Mouse (Mus musculus): ENCODE results near the gene Ccr9. TPM values are rescaled to one million over a fixed set of nuclear protein-coding genes. Genes with fewer than 3 reads are reported as not detected.

The Ccr9 gene
- polyA plus RNA-seq, 1 experiment from 2014 or later: 0.16 TPM

DNA sequence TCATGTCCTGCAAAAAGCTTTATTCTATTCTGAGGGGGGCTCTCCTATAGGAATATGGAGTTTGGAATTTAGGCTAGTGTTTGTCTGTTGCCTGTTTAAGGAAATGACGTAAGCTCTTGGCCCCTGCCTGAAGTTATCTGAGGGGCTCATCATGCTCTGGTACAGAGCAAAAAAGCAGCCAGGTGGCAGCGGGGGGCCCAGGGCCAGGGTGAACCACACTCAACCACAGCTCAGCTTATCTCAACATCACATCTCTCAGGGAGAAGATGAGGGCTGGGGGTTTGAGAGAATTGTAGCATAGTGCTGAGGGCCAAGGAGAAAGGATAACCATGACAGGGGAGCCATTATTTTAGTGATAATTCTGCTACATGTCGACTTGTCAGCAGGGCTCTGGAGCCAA, 78.5 kb downstream of the Ccr9 start:
- H3K9me3 ChIP-seq (ENCODE audit: control insufficient read depth, low read length): no peaks in the 10 kb centered on the region
- H3K4me1 ChIP-seq (replicated peaks; ENCODE audit: control insufficient read depth, insufficient read depth): no peaks in the 10 kb centered on the region
- no peak for TF ChIP-seq CTCF (IDR thresholded peaks at IDR 0.05; ENCODE audit: low read depth)
- TF ChIP-seq EP300 (optimal IDR thresholded peaks at IDR 0.05): no peak
- ATAC-seq (ENCODE audit: low FRiP score, low TSS enrichment): no peak
- no peaks in the 10 kb centered on the region for H3K36me3 ChIP-seq (ENCODE audit: control insufficient read depth, insufficient read depth, low read length)
- no peaks in the 10 kb centered on the region for H3K27me3 ChIP-seq (ENCODE audit: control insufficient read depth, insufficient read depth, low read length)
- H3K27ac ChIP-seq (replicated peaks): no peak overlapping the region
- H3K4me3 ChIP-seq (ENCODE audit: low read depth, low read length): no peak overlapping the region
- WGBS: 78% methylated on average over 3 of the region's 3 CpGs
- H3K9ac ChIP-seq (ENCODE audit: low read length): no peak overlapping the region
- no peak overlapping the region for H3K4me2 ChIP-seq (replicated peaks; ENCODE audit: low read depth)
- no peak for DNase-seq (ENCODE audit: low spot score)

DNA sequence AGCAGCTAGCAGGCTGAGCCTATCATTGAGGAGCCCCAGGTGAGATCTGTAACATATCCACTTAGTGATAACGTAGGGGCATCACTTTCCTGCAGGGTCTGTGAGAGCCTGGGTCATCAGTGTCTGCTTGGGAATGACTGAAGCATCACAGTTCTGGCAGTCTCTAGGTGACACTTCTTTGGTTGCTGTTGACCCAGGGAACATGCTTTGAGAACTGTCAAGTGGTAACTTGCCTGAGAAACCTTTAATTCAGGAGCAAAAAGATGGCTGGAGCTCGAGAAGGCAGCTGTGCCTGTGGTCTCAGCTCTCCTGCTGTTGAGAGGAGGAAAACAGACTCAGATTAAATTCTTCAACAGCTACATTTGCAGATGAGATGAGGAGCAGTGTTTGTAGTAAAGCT, 79.1 kb downstream of the Ccr9 start:
- TF ChIP-seq CTCF (IDR thresholded peaks at IDR 0.05; ENCODE audit: low read depth) (no peak), EP300 (optimal IDR thresholded peaks at IDR 0.05) (no peak)
- Histone ChIP-seq H3K27ac (replicated peaks) (no peak overlapping the region), H3K36me3 (ENCODE audit: control insufficient read depth, insufficient read depth, low read length) (no peaks in the 10 kb centered on the region), H3K9me3 (ENCODE audit: control insufficient read depth, low read length) (no peaks in the 10 kb centered on the region), H3K27me3 (ENCODE audit: control insufficient read depth, insufficient read depth, low read length) (no peaks in the 10 kb centered on the region), H3K4me1 (replicated peaks; ENCODE audit: control insufficient read depth, insufficient read depth) (no peaks in the 10 kb centered on the region), H3K4me2 (replicated peaks; ENCODE audit: low read depth) (no peak overlapping the region), H3K4me3 (ENCODE audit: low read depth, low read length) (no peak overlapping the region), H3K9ac (ENCODE audit: low read length) (no peak overlapping the region)
- WGBS: 53% methylated on average over 2 of the region's 2 CpGs
- DNase-seq (ENCODE audit: low spot score) (no peak), ATAC-seq (ENCODE audit: low FRiP score, low TSS enrichment) (no peak)

DNA sequence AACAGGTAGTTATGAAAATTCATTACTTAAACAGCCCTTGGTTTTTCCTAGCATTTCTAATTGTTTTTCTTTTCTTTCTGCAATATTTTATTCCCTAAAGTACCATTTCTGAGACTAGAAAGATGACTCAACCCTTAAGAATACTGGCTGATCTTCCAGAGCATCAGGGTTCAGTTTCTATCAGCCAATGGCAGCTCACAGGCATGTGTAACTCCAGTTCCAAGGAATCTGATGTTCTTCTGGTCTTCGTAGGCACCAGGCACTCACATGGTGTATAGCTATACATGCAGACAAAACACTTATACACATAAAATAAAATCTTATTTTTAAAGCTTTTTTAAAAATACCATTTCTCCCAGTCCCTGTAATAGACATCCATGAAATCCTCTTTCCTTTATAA, 79.9 kb downstream of the Ccr9 start:
- H3K4me3 ChIP-seq (ENCODE audit: low read depth, low read length): no peak overlapping the region
- ATAC-seq (ENCODE audit: low FRiP score, low TSS enrichment) (no peak), DNase-seq (ENCODE audit: low spot score) (no peak)
- no peak overlapping the region for H3K4me2 ChIP-seq (replicated peaks; ENCODE audit: low read depth)
- no peaks in the 10 kb centered on the region for H3K36me3 ChIP-seq (ENCODE audit: control insufficient read depth, insufficient read depth, low read length)
- no peak for TF ChIP-seq CTCF (IDR thresholded peaks at IDR 0.05; ENCODE audit: low read depth)
- TF ChIP-seq EP300 (optimal IDR thresholded peaks at IDR 0.05): no peak
- no peak overlapping the region for H3K27ac ChIP-seq (replicated peaks)
- no peaks in the 10 kb centered on the region for H3K4me1 ChIP-seq (replicated peaks; ENCODE audit: control insufficient read depth, insufficient read depth)
- no peaks in the 10 kb centered on the region for H3K27me3 ChIP-seq (ENCODE audit: control insufficient read depth, insufficient read depth, low read length)
- no peak overlapping the region for H3K9ac ChIP-seq (ENCODE audit: low read length)
- WGBS: 58% methylated on average over 1 of the region's 1 CpGs
- H3K9me3 ChIP-seq (ENCODE audit: control insufficient read depth, low read length): no peaks in the 10 kb centered on the region

DNA sequence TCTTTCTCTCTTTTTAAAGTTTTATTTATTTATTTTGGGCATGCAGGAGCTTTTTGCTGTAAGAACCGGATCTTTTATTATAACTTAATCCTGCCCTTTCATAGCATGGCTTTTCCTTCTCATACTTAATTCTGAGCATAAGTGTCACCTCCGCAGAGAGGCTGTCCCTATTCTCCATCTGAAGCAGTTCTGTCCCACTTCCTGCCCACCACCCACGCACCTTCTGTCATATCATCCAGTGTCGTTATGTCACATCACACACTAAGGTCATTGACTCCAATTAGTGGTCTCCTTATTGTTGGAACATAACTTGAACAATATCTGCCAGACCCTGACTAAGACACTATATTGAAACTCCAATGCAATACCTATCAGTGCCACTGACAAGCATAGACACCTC, 80.4 kb downstream of the Ccr9 start:
- no peak overlapping the region for H3K4me3 ChIP-seq (ENCODE audit: low read depth, low read length)
- DNase-seq (ENCODE audit: low spot score) (no peak), ATAC-seq (ENCODE audit: low FRiP score, low TSS enrichment) (no peak)
- no peaks in the 10 kb centered on the region for H3K9me3 ChIP-seq (ENCODE audit: control insufficient read depth, low read length)
- 62% methylated on average over 4 of the region's 4 CpGs for WGBS
- no peak for TF ChIP-seq EP300 (optimal IDR thresholded peaks at IDR 0.05)
- TF ChIP-seq CTCF (IDR thresholded peaks at IDR 0.05; ENCODE audit: low read depth): no peak
- no peaks in the 10 kb centered on the region for H3K27me3 ChIP-seq (ENCODE audit: control insufficient read depth, insufficient read depth, low read length)
- H3K4me2 ChIP-seq (replicated peaks; ENCODE audit: low read depth): no peak overlapping the region
- H3K9ac ChIP-seq (ENCODE audit: low read length): no peak overlapping the region
- H3K27ac ChIP-seq (replicated peaks): no peak overlapping the region
- H3K4me1 ChIP-seq (replicated peaks; ENCODE audit: control insufficient read depth, insufficient read depth): no peaks in the 10 kb centered on the region
- no peaks in the 10 kb centered on the region for H3K36me3 ChIP-seq (ENCODE audit: control insufficient read depth, insufficient read depth, low read length)

DNA sequence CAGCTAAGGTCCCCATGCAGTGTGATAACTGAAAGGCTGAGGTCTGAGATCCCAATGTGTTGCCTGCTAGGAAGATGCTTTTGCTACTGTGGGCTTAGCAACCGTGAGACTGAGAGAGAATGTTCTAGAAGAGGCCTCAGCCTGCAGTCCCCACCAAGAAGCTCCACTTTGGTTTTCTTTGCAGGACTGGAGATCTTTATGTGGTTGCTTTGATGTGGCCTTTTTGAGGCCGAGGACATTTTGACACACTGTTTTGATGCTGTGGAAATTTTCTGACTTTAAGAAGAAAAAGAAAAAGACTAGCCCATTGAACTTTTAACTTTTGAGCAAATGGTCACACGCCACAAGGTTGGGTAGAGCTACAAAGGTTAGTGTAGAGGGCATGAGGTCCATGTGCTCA, 82.6 kb downstream of the Ccr9 start:
- H3K27ac ChIP-seq (replicated peaks): no peak overlapping the region
- H3K4me1 ChIP-seq (replicated peaks; ENCODE audit: control insufficient read depth, insufficient read depth): no peaks in the 10 kb centered on the region
- H3K9ac ChIP-seq (ENCODE audit: low read length): no peak overlapping the region
- H3K4me2 ChIP-seq (replicated peaks; ENCODE audit: low read depth): no peak overlapping the region
- WGBS: 87% methylated on average over 3 of the region's 3 CpGs
- no peaks in the 10 kb centered on the region for H3K27me3 ChIP-seq (ENCODE audit: control insufficient read depth, insufficient read depth, low read length)
- DNase-seq (ENCODE audit: low spot score) (no peak), ATAC-seq (ENCODE audit: low FRiP score, low TSS enrichment) (no peak)
- TF ChIP-seq CTCF (IDR thresholded peaks at IDR 0.05; ENCODE audit: low read depth): no peak
- TF ChIP-seq EP300 (optimal IDR thresholded peaks at IDR 0.05): no peak
- H3K4me3 ChIP-seq (ENCODE audit: low read depth, low read length): no peak overlapping the region
- H3K36me3 ChIP-seq (ENCODE audit: control insufficient read depth, insufficient read depth, low read length): no peaks in the 10 kb centered on the region
- H3K9me3 ChIP-seq (ENCODE audit: control insufficient read depth, low read length): no peaks in the 10 kb centered on the region

DNA sequence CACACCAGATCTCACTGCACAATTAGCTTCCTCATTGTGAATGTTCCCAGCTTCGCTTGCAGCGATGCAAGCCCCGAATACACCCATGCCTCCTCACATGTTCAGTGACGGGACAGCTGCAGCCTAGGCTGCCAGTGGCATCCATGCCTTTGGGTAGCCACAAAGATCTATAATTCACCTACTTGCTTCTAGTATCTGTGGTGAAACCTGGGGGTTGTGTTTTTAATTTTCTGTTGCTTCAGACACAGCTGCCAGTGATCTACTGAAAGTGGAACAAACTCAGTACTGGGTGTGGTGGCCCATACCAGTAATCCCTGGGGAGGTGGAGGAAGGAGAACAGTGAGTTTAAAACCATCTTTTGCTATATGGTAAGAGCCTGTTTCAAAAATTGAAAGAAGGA, 84.6 kb downstream of the Ccr9 start:
- WGBS: 58% methylated on average over 4 of the region's 4 CpGs
- Histone ChIP-seq H3K27ac (replicated peaks) (no peak overlapping the region), H3K4me3 (ENCODE audit: low read depth, low read length) (no peak overlapping the region), H3K4me1 (replicated peaks; ENCODE audit: control insufficient read depth, insufficient read depth) (no peaks in the 10 kb centered on the region), H3K36me3 (ENCODE audit: control insufficient read depth, insufficient read depth, low read length) (no peaks in the 10 kb centered on the region), H3K9ac (ENCODE audit: low read length) (no peak overlapping the region), H3K9me3 (ENCODE audit: control insufficient read depth, low read length) (no peaks in the 10 kb centered on the region), H3K4me2 (replicated peaks; ENCODE audit: low read depth) (no peak overlapping the region), H3K27me3 (ENCODE audit: control insufficient read depth, insufficient read depth, low read length) (no peaks in the 10 kb centered on the region)
- DNase-seq (ENCODE audit: low spot score) (no peak), ATAC-seq (ENCODE audit: low FRiP score, low TSS enrichment) (no peak)
- TF ChIP-seq EP300 (optimal IDR thresholded peaks at IDR 0.05) (no peak), CTCF (IDR thresholded peaks at IDR 0.05; ENCODE audit: low read depth) (no peak)

Measured in stomach, postnatal 0 days (tissue).